Mouse (Mus musculus): ENCODE results near the gene Wrap73. TPM values are rescaled to one million over a fixed set of nuclear protein-coding genes. Genes with fewer than 3 reads are reported as not detected.

Gene Wrap73
- polyA plus RNA-seq, 1 experiment from 2014 or later = 31.4 TPM

GRCm38 (mm10) chr4:154163296-154163695, 21.1 kb downstream of the Wrap73 start:
- WGBS (ENCODE audit: insufficient replicate concordance) = 21% methylated on average over 7 of the region's 7 CpGs
- Histone ChIP-seq H3K27me3 (replicated peaks) (peaks cover 13% of the 10 kb centered on the region), H3K9me3 (replicated peaks) (no peaks in the 10 kb centered on the region), H3K4me3 (no peak overlapping the region), H3K4me2 (no peak overlapping the region), H3K9ac (no peak overlapping the region), H3K27ac (no peak overlapping the region; the same call in 1 of the 2 replicates), H3K36me3 (peaks cover 8% of the 10 kb centered on the region), H3K4me1 (peaks cover 43% of the 10 kb centered on the region)
- no peak for ATAC-seq

DNA sequence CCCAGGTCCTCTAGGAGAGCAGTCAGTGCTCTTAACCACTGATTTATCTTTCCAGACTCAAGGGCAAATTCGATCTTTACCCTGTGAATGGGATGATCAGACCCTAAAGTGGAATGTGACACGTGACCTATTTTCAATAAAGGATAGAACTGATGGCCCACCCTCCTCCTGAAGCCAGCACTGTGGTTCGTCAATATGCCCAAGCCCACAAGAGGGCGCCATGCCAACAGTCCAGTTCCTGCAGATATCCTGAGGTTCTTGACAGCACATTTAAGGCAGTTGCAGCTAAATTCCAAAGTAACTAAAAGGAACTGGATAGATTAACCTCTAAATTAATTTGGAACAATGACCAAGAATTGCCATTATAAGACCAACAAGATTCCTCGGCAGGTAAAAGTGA, 24.9 kb downstream of the Wrap73 start:
- H3K4me1 ChIP-seq = peaks cover 29% of the 10 kb centered on the region
- no peak overlapping the region for H3K27ac ChIP-seq
- no peak overlapping the region for H3K4me2 ChIP-seq
- H3K36me3 ChIP-seq = no peaks in the 10 kb centered on the region
- WGBS (ENCODE audit: insufficient replicate concordance) = 18% methylated on average over 5 of the region's 5 CpGs
- no peak for ATAC-seq
- no peak overlapping the region for H3K4me3 ChIP-seq
- H3K27me3 ChIP-seq (replicated peaks) = peaks cover 50% of the 10 kb centered on the region
- H3K9ac ChIP-seq = no peak overlapping the region
- H3K9me3 ChIP-seq (replicated peaks) = no peaks in the 10 kb centered on the region

DNA sequence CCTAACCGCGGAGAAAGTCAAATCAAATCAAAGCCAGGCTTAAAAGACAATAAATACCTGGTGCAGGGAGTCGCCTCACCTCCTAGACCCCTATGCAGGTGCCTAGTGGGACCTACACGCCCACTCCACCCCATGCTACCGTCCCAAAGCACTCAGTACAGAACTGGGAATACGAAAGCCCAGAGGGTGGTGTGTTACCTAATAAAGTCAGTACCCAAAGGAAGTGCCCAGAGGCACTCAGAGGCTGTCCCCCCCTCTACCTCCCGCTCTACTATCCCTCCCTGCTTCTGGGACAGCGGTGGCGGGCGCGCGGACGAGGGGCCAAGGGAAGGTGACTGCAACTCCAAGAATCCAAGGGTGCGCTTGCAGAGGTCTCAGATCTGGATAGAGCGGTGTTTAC, 27.8 kb downstream of the Wrap73 start:
- 2% methylated on average over 15 of the region's 15 CpGs for WGBS (ENCODE audit: insufficient replicate concordance)

DNA sequence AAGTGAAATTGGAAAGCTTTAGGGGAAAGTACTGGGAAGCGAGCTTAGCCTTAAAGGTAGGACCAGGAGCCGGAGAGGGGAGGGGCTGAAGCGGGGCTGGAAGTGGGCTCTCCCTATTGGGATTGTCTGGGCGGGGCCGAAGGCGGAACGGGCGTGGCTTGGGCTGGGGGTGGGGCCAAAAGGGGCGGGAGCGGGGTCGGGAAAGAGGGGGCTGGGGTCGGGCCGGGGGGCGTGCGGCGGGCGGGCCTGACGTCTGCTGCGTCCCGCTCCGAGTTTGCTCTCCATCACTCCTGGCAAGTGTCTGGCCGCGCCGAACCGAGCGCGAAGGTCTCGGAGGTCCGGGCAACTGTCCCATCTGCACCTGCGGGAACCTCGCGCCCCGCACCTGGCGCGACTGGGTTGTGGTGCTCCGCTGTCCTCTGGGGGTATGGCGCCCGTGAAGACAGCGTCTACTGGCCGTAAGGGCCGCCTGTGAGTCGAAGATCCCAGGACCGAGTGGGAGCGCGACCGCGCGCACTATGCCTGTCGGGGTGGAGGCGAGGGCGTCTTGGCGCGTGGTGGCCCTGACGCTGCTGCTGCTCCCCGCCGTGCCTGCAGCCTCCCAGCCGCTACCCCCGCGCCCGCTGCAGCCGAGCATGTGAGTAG, 28.5 kb downstream of the Wrap73 start, which contains the start of gene Megf6:
Gene Megf6 (plus strand): TSS at position 225 of the 645 bp plus-strand sequence.
- no peaks in the 10 kb centered on the region for H3K9me3 ChIP-seq (replicated peaks)
- WGBS (ENCODE audit: insufficient replicate concordance) = 1% methylated on average over 60 of the region's 61 CpGs
- H3K4me2 ChIP-seq = peak within 1 kb of the TSS; percentile 67
- peak within 1 kb of the TSS; percentile 47 for H3K4me3 ChIP-seq
- H3K9ac ChIP-seq = no peak within 1 kb of the TSS
- peaks cover 11% of the 10 kb centered on the region; the same call in 1 of the 2 replicates for H3K4me1 ChIP-seq
- no peaks in the 10 kb centered on the region for H3K36me3 ChIP-seq
- ATAC-seq = peak; percentile 45; the same call in 1 of the 2 replicates
- H3K27ac ChIP-seq = no peak within 1 kb of the TSS
- H3K27me3 ChIP-seq (replicated peaks) = peaks cover 86% of the 10 kb centered on the region

More for the DNA sequence above, 27.8 kb downstream of the Wrap73 start:
- H3K4me1 ChIP-seq = peaks cover 11% of the 10 kb centered on the region; the same call in 1 of the 2 replicates
- no peak overlapping the region for H3K27ac ChIP-seq
- no peaks in the 10 kb centered on the region for H3K36me3 ChIP-seq
- H3K9me3 ChIP-seq (replicated peaks) = no peaks in the 10 kb centered on the region
- H3K4me2 ChIP-seq = peak overlapping the region; percentile 67
- H3K4me3 ChIP-seq = peak overlapping the region; percentile 47
- no peak overlapping the region for H3K9ac ChIP-seq
- ATAC-seq = no peak
- peaks cover 80% of the 10 kb centered on the region for H3K27me3 ChIP-seq (replicated peaks)

DNA sequence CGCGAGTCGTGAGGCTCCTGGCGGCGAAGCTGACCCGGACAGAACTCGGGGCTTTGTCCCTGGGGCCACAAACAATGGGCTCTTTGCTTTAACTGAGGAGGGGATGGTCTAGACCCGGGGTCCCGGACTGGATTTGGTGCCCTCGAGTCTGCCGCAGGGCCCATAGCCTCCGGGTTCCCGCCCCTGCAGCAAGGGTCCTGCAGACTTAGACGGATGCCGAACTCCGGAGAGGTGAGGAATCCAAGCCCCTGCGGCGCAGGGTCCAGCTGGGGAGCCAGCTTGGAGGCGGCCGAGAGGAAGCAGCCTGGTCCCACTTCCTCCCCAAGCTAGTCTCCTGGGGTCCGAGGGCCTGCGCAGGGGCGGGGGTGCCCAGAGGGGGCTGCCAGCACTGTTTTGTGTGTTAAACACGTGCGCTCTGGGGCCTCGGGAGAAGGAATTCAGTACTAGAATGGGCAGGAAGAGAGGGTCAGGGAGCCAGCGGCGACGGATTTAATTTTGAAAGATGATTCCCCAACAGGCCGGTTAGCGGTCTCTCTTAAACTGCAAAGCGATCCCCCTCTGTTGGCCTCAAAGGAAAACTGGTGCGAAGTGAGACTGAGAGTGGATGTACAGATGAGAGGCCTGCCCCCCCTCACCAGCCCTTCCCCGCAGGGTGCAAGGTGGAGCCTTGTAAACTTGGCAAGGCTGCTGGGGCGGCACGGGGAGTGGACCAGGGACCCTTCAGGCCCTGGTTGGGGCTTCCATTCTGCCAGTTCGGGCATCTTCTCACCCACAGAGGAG, 29.2 kb downstream of the Wrap73 start:
- WGBS (ENCODE audit: insufficient replicate concordance) = 5% methylated on average over 37 of the region's 37 CpGs
- H3K9me3 ChIP-seq (replicated peaks) = no peaks in the 10 kb centered on the region
- H3K27ac ChIP-seq = no peak overlapping the region
- H3K27me3 ChIP-seq (replicated peaks) = peaks cover 86% of the 10 kb centered on the region
- H3K4me3 ChIP-seq = peak overlapping the region; percentile 47
- H3K4me2 ChIP-seq = peak overlapping the region; percentile 67
- no peaks in the 10 kb centered on the region for H3K36me3 ChIP-seq
- H3K4me1 ChIP-seq = peaks cover 11% of the 10 kb centered on the region; the same call in 1 of the 2 replicates
- no peak overlapping the region for H3K9ac ChIP-seq
- no peak for ATAC-seq

DNA sequence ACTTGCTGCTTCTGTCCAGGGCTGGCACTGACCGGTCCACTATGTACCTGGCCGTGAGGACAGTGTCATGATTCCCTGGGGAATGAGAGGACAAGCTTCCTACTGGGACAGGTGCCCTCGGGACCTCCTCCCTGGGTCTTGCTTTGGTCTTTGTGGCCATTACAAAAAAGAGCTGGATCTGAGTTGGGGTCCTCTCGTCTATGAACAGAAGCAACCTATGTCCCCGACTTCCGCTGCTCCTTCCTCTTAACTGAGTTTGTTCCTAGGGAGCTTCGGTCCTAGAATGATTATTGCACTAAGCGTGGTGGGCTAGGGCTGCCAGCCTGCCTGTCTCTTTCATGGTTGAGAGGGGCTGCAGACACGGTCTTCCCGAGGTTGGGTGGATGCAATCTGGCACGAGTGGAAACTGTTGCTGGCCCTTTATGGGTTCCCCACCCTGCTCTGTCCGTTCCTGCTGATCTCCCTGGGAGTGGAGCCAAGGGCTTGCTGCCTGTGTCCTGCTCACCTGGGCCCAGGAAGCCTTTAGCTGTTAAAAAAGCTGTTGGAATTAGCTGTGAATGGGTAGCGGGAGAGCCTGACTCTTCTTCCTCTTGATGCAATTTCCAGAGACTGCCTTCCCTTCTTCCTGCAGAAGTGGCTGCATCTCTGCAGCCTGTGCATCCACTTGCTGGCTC, 29.9 kb downstream of the Wrap73 start:
- Histone ChIP-seq H3K27ac (no peak overlapping the region), H3K4me1 (peaks cover 11% of the 10 kb centered on the region; the same call in 1 of the 2 replicates), H3K36me3 (no peaks in the 10 kb centered on the region), H3K4me2 (no peak overlapping the region), H3K9ac (no peak overlapping the region), H3K9me3 (replicated peaks) (no peaks in the 10 kb centered on the region), H3K27me3 (replicated peaks) (peaks cover 85% of the 10 kb centered on the region), H3K4me3 (no peak overlapping the region)
- ATAC-seq = no peak
- 30% methylated on average over 13 of the region's 13 CpGs for WGBS (ENCODE audit: insufficient replicate concordance)

GRCm38 (mm10) chr4:154177257-154177656, 35.1 kb downstream of the Wrap73 start:
- H3K4me2 ChIP-seq = no peak overlapping the region
- no peaks in the 10 kb centered on the region for H3K9me3 ChIP-seq (replicated peaks)
- no peaks in the 10 kb centered on the region for H3K4me1 ChIP-seq
- WGBS (ENCODE audit: insufficient replicate concordance) = 55% methylated on average over 8 of the region's 8 CpGs
- peaks cover 33% of the 10 kb centered on the region for H3K27me3 ChIP-seq (replicated peaks)
- no peak overlapping the region for H3K4me3 ChIP-seq
- H3K36me3 ChIP-seq = no peaks in the 10 kb centered on the region
- H3K27ac ChIP-seq = no peak overlapping the region
- H3K9ac ChIP-seq = no peak overlapping the region
- ATAC-seq = 0 out of 2 replicates have a peak, but pooled peaks have one; percentile 30

GRCm38 (mm10) chr4:154181001-154181400, 38.8 kb downstream of the Wrap73 start:
- no peak overlapping the region for H3K9ac ChIP-seq
- H3K27me3 ChIP-seq (replicated peaks) = 0 out of 2 replicates have a peak, but pooled peaks cover under 1% of the 10 kb centered on the region
- H3K36me3 ChIP-seq = no peaks in the 10 kb centered on the region
- H3K27ac ChIP-seq = no peak overlapping the region
- no peak overlapping the region for H3K4me3 ChIP-seq
- 66% methylated on average over 7 of the region's 7 CpGs for WGBS (ENCODE audit: insufficient replicate concordance)
- H3K4me1 ChIP-seq = no peaks in the 10 kb centered on the region
- no peak for ATAC-seq
- no peaks in the 10 kb centered on the region for H3K9me3 ChIP-seq (replicated peaks)
- no peak overlapping the region for H3K4me2 ChIP-seq

- no peak for ATAC-seq
- Histone ChIP-seq H3K27ac (no peak overlapping the region), H3K9me3 (replicated peaks) (no peaks in the 10 kb centered on the region)
Observed at GRCm38 (mm10) chr4:154183566-154183965, 41.4 kb downstream of the Wrap73 start.

GRCm38 (mm10) chr4:154185001-154185400, 42.8 kb downstream of the Wrap73 start:
- Histone ChIP-seq H3K9ac (no peak overlapping the region), H3K4me3 (no peak overlapping the region), H3K4me1 (peaks cover 6% of the 10 kb centered on the region), H3K9me3 (replicated peaks) (no peaks in the 10 kb centered on the region), H3K27ac (no peak overlapping the region), H3K36me3 (no peaks in the 10 kb centered on the region), H3K27me3 (replicated peaks) (0 out of 2 replicates have a peak, but pooled peaks cover 6% of the 10 kb centered on the region), H3K4me2 (no peak overlapping the region)
- 61% methylated on average over 5 of the region's 5 CpGs for WGBS (ENCODE audit: insufficient replicate concordance)
- no peak for ATAC-seq

More at GRCm38 (mm10) chr4:154183566-154183965, 41.4 kb downstream of the Wrap73 start:
- 0 out of 2 replicates have a peak, but pooled peaks cover 6% of the 10 kb centered on the region for H3K27me3 ChIP-seq (replicated peaks)
- no peaks in the 10 kb centered on the region for H3K36me3 ChIP-seq
- no peak overlapping the region for H3K4me3 ChIP-seq
- WGBS (ENCODE audit: insufficient replicate concordance) = 44% methylated on average over 5 of the region's 5 CpGs
- H3K4me1 ChIP-seq = peaks cover under 1% of the 10 kb centered on the region
- no peak overlapping the region for H3K4me2 ChIP-seq
- no peak overlapping the region for H3K9ac ChIP-seq

GRCm38 (mm10) chr4:154186002-154186537, 43.9 kb downstream of the Wrap73 start:
- Histone ChIP-seq H3K27me3 (replicated peaks) (0 out of 2 replicates have a peak, but pooled peaks cover 6% of the 10 kb centered on the region), H3K27ac (no peak overlapping the region), H3K9ac (no peak overlapping the region), H3K4me2 (no peak overlapping the region), H3K4me1 (peaks cover 6% of the 10 kb centered on the region), H3K36me3 (no peaks in the 10 kb centered on the region), H3K9me3 (replicated peaks) (no peaks in the 10 kb centered on the region), H3K4me3 (no peak overlapping the region)
- 55% methylated on average over 11 of the region's 11 CpGs for WGBS (ENCODE audit: insufficient replicate concordance)
- no peak for ATAC-seq

Data from liver, embryonic 12.5 days (tissue).